Mouse (Mus musculus) spleen, postnatal 14 days (tissue): ENCODE measurements around the gene Tbx15.

Experiments used
- DNase-seq, 2 experiments: peaks; one replicate each; pipeline ENCODE4 v3.0.0; 2021 to 2022; ENCODE audit warnings: low spot score in 2 of 2

Tbx15 gene

GRCm38 (mm10) chr3:99240213-99240720, at the start of gene Tbx15:
Tbx15 (plus strand) TSS chr3:99240381.
- no peak for DNase-seq

GRCm38 (mm10) chr3:99193576-99193975, 46.6 kb upstream of the Tbx15 start:
- no peak for DNase-seq

GRCm38 (mm10) chr3:99203331-99203730, 36.9 kb upstream of the Tbx15 start:
- no peak for DNase-seq

- no peak for DNase-seq
Measured at GRCm38 (mm10) chr3:99208416-99208815, 31.8 kb upstream of the Tbx15 start.

- DNase-seq: no peak
Measured at GRCm38 (mm10) chr3:99211105-99211698, 29.0 kb upstream of the Tbx15 start.

GRCm38 (mm10) chr3:99227807-99228206, 12.4 kb upstream of the Tbx15 start:
- no peak for DNase-seq

GRCm38 (mm10) chr3:99233393-99234318, 6.5 kb upstream of the Tbx15 start:
- DNase-seq: no peak

GRCm38 (mm10) chr3:99234319-99234869, 5.8 kb upstream of the Tbx15 start:
- DNase-seq: no peak

- no peak for DNase-seq
Measured at GRCm38 (mm10) chr3:99235116-99235803, 4.9 kb upstream of the Tbx15 start.

GRCm38 (mm10) chr3:99235804-99236755, 4.1 kb upstream of the Tbx15 start:
- no peak for DNase-seq

GRCm38 (mm10) chr3:99238691-99239090, 1.5 kb upstream of the Tbx15 start:
- no peak for DNase-seq

GRCm38 (mm10) chr3:99239301-99240045, 708 bp upstream of the Tbx15 start:
- DNase-seq: no peak

- no peak for DNase-seq
Measured at GRCm38 (mm10) chr3:99240811-99241738, 894 bp downstream of the Tbx15 start.

GRCm38 (mm10) chr3:99242481-99242880, 2.3 kb downstream of the Tbx15 start:
- DNase-seq: no peak

GRCm38 (mm10) chr3:99245341-99245740, 5.2 kb downstream of the Tbx15 start:
- DNase-seq: no peak

- no peak for DNase-seq
Measured at GRCm38 (mm10) chr3:99246629-99247028, 6.4 kb downstream of the Tbx15 start.

- no peak for DNase-seq
Measured at GRCm38 (mm10) chr3:99247586-99247985, 7.4 kb downstream of the Tbx15 start.

GRCm38 (mm10) chr3:99247996-99248801, 8.0 kb downstream of the Tbx15 start:
- no peak for DNase-seq
